Mouse (Mus musculus) midbrain, embryonic 16.5 days (tissue): ENCODE results near the gene Olfr6. TPM values are rescaled to one million over a fixed set of nuclear protein-coding genes. Genes with fewer than 3 reads are reported as not detected.
"Not testable (repeated sequence)": the region's sequence is repeated elsewhere in the genome, so short reads cannot be mapped to it uniquely, and the experiment has no call there.

Experiments
- ATAC-seq: fragments of 200-750 bp; cut with Nextera tagmentation; 2 replicates; pipeline ENCODE4 v1.8.0; 2017; ENCODE audit warnings: moderate TSS enrichment
- H3K27ac ChIP-seq: fragments of 300-500 bp; sonication (generic); 2 replicates; pipeline ENCODE4 v1.5.1; 2014; ENCODE audit warnings: mild to moderate bottlenecking, low read length, mixed read lengths
- H3K27me3 ChIP-seq: fragments of 300-500 bp; sonication (generic); 2 replicates; pipeline ENCODE4 v1.6.1; 2014; ENCODE audit warnings: low read depth, low read length, mixed read lengths; ENCODE audit not compliant: control insufficient read depth, insufficient read depth
- H3K36me3 ChIP-seq: fragments of 300-500 bp; sonication (generic); 2 replicates; pipeline ENCODE4 v1.6.1; 2014; ENCODE audit warnings: mild to moderate bottlenecking, low read length, moderate library complexity, mixed read lengths; ENCODE audit not compliant: control insufficient read depth, insufficient read depth
- H3K4me1 ChIP-seq: fragments of 300-500 bp; sonication (generic); 2 replicates; pipeline ENCODE4 v1.6.1; 2014; ENCODE audit warnings: mild to moderate bottlenecking, low read length, mixed read lengths; ENCODE audit not compliant: control insufficient read depth, insufficient read depth
- H3K4me2 ChIP-seq: fragments of 300-500 bp; sonication (generic); 2 replicates; pipeline ENCODE4 v1.6.1; 2014; ENCODE audit warnings: mild to moderate bottlenecking, low read length, mixed read lengths
- H3K4me3 ChIP-seq: fragments of 300-500 bp; sonication (generic); 2 replicates; pipeline ENCODE4 v1.5.1; 2014; ENCODE audit warnings: low read depth, mild to moderate bottlenecking, low read length, moderate library complexity, mixed read lengths
- H3K9ac ChIP-seq: fragments of 300-500 bp; sonication (generic); 2 replicates; pipeline ENCODE4 v1.6.1; 2014; ENCODE audit warnings: low read depth, low read length, mixed read lengths
- H3K9me3 ChIP-seq: fragments of 300-500 bp; sonication (generic); replicated peaks from 2 replicates; pipeline ENCODE4 v1.6.1; 2014; ENCODE audit warnings: mild to moderate bottlenecking, low read length, mixed read lengths; ENCODE audit not compliant: control insufficient read depth, poor library complexity, severe bottlenecking
- WGBS: fragments of 180-500 bp; shearing (Covaris S2); extraction: QIAGEN DNeasy Blood & Tissue Kit; methylation state at CpG from one replicate; pipeline ENCODE4 v1.1.7; 2014; 5-methylcytosine and 5-hydroxymethylcytosine counted together
- polyA plus RNA-seq: library from polyadenylated mRNA; unstranded; fragments of >200 nt; fragmentation: Nextera tagmentation; extraction: Ambion mirVana; gene quantifications from 2 replicates; pipeline ENCODE4 v1.2.1, GENCODE M21; 2015

Gene Olfr6
- not detected in 2 replicates for polyA plus RNA-seq

- WGBS = 98% methylated on average over 1 of the region's 1 CpGs
- no peaks in the 10 kb centered on the region for H3K36me3 ChIP-seq
- H3K4me2 ChIP-seq = no peak within 1 kb of the TSS
- H3K27ac ChIP-seq = no peak within 1 kb of the TSS
- no peaks in the 10 kb centered on the region for H3K4me1 ChIP-seq
- no peak for ATAC-seq
- no peaks in the 10 kb centered on the region for H3K27me3 ChIP-seq
- H3K9ac ChIP-seq = no peak within 1 kb of the TSS
- H3K9me3 ChIP-seq = 0 out of 2 replicates have a peak, but pooled peaks cover 2% of the 10 kb centered on the region
- H3K4me3 ChIP-seq = no peak within 1 kb of the TSS
Measured at GRCm38 (mm10) chr7:106963837-106964236, at the start of gene Olfr6. TSS of gene Olfr6 (minus strand) at chr7:106963937.

- no peak within 1 kb of the TSS for H3K27ac ChIP-seq
- WGBS = 52% methylated on average over 1 of the region's 1 CpGs
- no peak for ATAC-seq
- H3K27me3 ChIP-seq = no peaks in the 10 kb centered on the region
- no peak within 1 kb of the TSS for H3K4me3 ChIP-seq
- H3K4me1 ChIP-seq = no peaks in the 10 kb centered on the region
- H3K9ac ChIP-seq = no peak within 1 kb of the TSS
- no peaks in the 10 kb centered on the region for H3K36me3 ChIP-seq
- H3K9me3 ChIP-seq = no peaks in the 10 kb centered on the region
- H3K4me2 ChIP-seq = no peak within 1 kb of the TSS
Measured at GRCm38 (mm10) chr7:107005972-107006371, 42.2 kb upstream of the Olfr6 start, which contains the start of gene Olfr2. TSS of gene Olfr2 (minus strand) at chr7:107006072.

- H3K4me1 ChIP-seq = no peaks in the 10 kb centered on the region
- H3K9me3 ChIP-seq = no peaks in the 10 kb centered on the region
- H3K27me3 ChIP-seq = no peaks in the 10 kb centered on the region
- no peak overlapping the region for H3K27ac ChIP-seq
- no peak overlapping the region for H3K9ac ChIP-seq
- H3K36me3 ChIP-seq = no peaks in the 10 kb centered on the region
- no peak overlapping the region for H3K4me3 ChIP-seq
- no peak for ATAC-seq
- WGBS = 67% methylated on average over 3 of the region's 3 CpGs
- no peak overlapping the region for H3K4me2 ChIP-seq
Measured at GRCm38 (mm10) chr7:107004169-107004568, 40.4 kb upstream of the Olfr6 start.

GRCm38 (mm10) chr7:107000798-107001197, 37.1 kb upstream of the Olfr6 start:
- Histone ChIP-seq H3K27ac (no peak overlapping the region), H3K27me3 (no peaks in the 10 kb centered on the region), H3K4me2 (no peak overlapping the region), H3K36me3 (no peaks in the 10 kb centered on the region), H3K4me3 (no peak overlapping the region), H3K4me1 (no peaks in the 10 kb centered on the region), H3K9ac (no peak overlapping the region), H3K9me3 (no peaks in the 10 kb centered on the region)
- 94% methylated on average over 7 of the region's 7 CpGs for WGBS
- no peak for ATAC-seq

- no peak overlapping the region for H3K27ac ChIP-seq
- H3K9me3 ChIP-seq = no peaks in the 10 kb centered on the region; the same call in 1 of the 2 replicates
- no peak overlapping the region for H3K4me3 ChIP-seq
- ATAC-seq = no peak
- no peak overlapping the region for H3K9ac ChIP-seq
- H3K36me3 ChIP-seq = no peaks in the 10 kb centered on the region
- no peak overlapping the region for H3K4me2 ChIP-seq
- H3K4me1 ChIP-seq = no peaks in the 10 kb centered on the region
- WGBS = 86% methylated on average over 3 of the region's 3 CpGs
- no peaks in the 10 kb centered on the region for H3K27me3 ChIP-seq
Measured at GRCm38 (mm10) chr7:106985236-106985635, 21.5 kb upstream of the Olfr6 start.

GRCm38 (mm10) chr7:106975353-106975752, 11.6 kb upstream of the Olfr6 start, which contains the start of gene Olfr711:
TSS of gene Olfr711 (minus strand) at chr7:106975453.
- Histone ChIP-seq H3K4me2 (no peak within 1 kb of the TSS), H3K27me3 (no peaks in the 10 kb centered on the region), H3K4me3 (no peak within 1 kb of the TSS), H3K4me1 (no peaks in the 10 kb centered on the region), H3K36me3 (no peaks in the 10 kb centered on the region), H3K27ac (no peak within 1 kb of the TSS), H3K9ac (no peak within 1 kb of the TSS), H3K9me3 (no peaks in the 10 kb centered on the region)
- no peak for ATAC-seq
- WGBS = 57% methylated on average over 1 of the region's 1 CpGs

GRCm38 (mm10) chr7:106967503-106967902, 3.8 kb upstream of the Olfr6 start:
- not testable (repeated sequence) for H3K27me3 ChIP-seq, ATAC-seq, H3K4me3 ChIP-seq, H3K4me1 ChIP-seq, H3K9me3 ChIP-seq, H3K36me3 ChIP-seq, H3K27ac ChIP-seq, H3K9ac ChIP-seq, H3K4me2 ChIP-seq

- ATAC-seq = no peak
- Histone ChIP-seq H3K4me2 (no peak within 1 kb of the TSS), H3K9ac (no peak within 1 kb of the TSS), H3K36me3 (no peaks in the 10 kb centered on the region), H3K4me1 (no peaks in the 10 kb centered on the region), H3K4me3 (no peak within 1 kb of the TSS), H3K27me3 (no peaks in the 10 kb centered on the region), H3K9me3 (no peaks in the 10 kb centered on the region), H3K27ac (no peak within 1 kb of the TSS)
- WGBS = 82% methylated on average over 3 of the region's 3 CpGs
Measured at GRCm38 (mm10) chr7:106948212-106948611, 15.5 kb downstream of the Olfr6 start, which contains the start of gene Olfr710. TSS of gene Olfr710 (minus strand) at chr7:106948312.

GRCm38 (mm10) chr7:106932119-106932518, 31.6 kb downstream of the Olfr6 start, which contains the start of gene Olfr709-ps1:
TSS of gene Olfr709-ps1 (minus strand) at chr7:106932219.
- Histone ChIP-seq H3K27me3 (no peaks in the 10 kb centered on the region), H3K9me3 (no peaks in the 10 kb centered on the region), H3K4me3 (no peak within 1 kb of the TSS), H3K9ac (no peak within 1 kb of the TSS), H3K4me2 (no peak within 1 kb of the TSS), H3K4me1 (no peaks in the 10 kb centered on the region), H3K36me3 (no peaks in the 10 kb centered on the region), H3K27ac (no peak within 1 kb of the TSS)
- ATAC-seq = no peak
